Mouse (Mus musculus): ENCODE measurements at regions not wholly inside any gene's neighbourhood (a gene's known extent, or its start where the extent isn't known, plus 50 kb on each side); places are given as distances from the start of the nearest gene placed in this dataset.
A peak's percentile ranks its signal among the peaks of the same experiment; 100 is the strongest.

DNA sequence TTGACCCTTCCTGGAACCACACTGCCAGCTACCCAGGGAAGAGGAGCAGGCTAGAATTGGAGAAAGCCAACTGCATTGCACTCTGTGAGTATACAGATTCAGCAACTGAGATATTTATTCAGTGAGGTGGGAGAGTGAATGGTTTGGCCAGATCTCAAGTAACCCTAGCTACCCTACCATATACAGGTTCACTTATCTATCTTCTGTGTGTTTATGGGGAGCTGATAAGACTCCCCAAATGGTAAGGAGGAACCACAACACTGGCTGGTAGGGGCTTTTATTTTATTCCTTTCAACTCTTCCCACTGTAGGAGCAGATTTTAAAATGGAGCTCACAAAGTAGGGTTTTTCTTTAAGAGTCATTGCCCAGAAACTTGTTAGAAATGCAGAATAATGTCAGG is 62.9 kb downstream of the Arrdc3 start:
- H3K36me3 ChIP-seq, result no peaks in the 10 kb centered on the region

DNA sequence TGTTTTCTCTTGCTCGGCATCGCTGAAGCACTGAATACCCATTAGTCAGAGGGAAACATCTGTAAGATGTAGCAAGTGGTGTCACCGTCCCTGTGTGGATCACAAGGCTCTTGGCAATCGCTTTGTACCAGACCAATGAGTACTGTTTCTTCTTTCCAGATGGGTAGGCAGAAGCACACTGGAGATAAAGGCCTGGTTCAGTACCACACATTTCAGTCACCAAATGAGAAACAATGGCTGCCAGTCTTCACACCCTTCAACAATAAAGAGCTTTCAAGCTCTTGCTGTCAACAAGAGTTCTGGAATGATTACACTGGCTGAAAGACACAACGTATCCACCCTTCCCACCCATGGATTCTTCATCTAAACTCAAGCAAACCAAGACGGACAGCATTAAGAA is 64.5 kb downstream of the Arrdc3 start:
- Histone ChIP-seq H3K4me2 (no peak overlapping the region), H3K36me3 (no peaks in the 10 kb centered on the region), H3K9ac (no peak overlapping the region), H3K27me3 (no peaks in the 10 kb centered on the region), H3K4me1 (peaks cover 3% of the 10 kb centered on the region; the same call in 1 of the 2 replicates), H3K4me3 (no peak overlapping the region), H3K9me3 (no peaks in the 10 kb centered on the region), H3K27ac (no peak overlapping the region)
- 88% methylated on average over 6 of the region's 6 CpGs for WGBS
- ATAC-seq (ENCODE audit: insufficient number of reproducible peaks, low FRiP score, low TSS enrichment, low read depth), result no peak

More for the DNA sequence above, 62.9 kb downstream of the Arrdc3 start:
- Histone ChIP-seq H3K4me1 (no peaks in the 10 kb centered on the region), H3K27me3 (no peaks in the 10 kb centered on the region), H3K4me3 (no peak overlapping the region), H3K4me2 (no peak overlapping the region), H3K9ac (no peak overlapping the region), H3K27ac (no peak overlapping the region), H3K9me3 (no peaks in the 10 kb centered on the region)
- no peak for ATAC-seq (ENCODE audit: insufficient number of reproducible peaks, low FRiP score, low TSS enrichment, low read depth)

DNA sequence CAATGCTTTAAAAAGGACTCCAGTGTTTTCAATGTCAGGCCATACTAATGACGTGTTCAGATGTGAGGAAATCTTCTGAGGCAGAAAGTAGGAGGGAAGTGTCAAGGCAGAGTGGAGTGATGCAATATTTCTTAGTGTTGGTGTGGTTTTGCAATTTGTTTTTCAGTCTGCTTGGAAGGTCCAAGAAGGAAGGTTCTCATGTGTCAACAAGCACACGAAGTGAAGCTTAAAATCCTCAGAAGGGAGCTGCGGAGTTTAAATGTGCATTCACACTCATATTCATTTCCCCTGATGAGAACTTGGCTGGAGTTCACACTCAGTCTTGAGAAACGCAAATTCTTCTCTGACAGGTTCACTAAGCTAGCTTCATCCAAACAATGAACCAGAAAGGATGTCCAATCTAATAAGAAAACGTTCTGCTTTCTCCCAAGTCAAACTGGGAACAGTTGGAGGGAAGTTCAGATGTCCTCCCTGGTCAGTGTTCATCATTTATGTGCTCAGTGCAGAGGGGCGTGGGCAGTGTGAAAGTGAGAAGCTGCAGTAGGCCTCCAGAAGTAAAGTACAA is 66.0 kb downstream of the Arrdc3 start:
- ATAC-seq (ENCODE audit: insufficient number of reproducible peaks, low FRiP score, low TSS enrichment, low read depth), result no peak
- Histone ChIP-seq H3K36me3 (no peaks in the 10 kb centered on the region), H3K27ac (no peak overlapping the region), H3K27me3 (no peaks in the 10 kb centered on the region), H3K4me2 (no peak overlapping the region), H3K4me3 (no peak overlapping the region), H3K4me1 (peaks cover 3% of the 10 kb centered on the region; the same call in 1 of the 2 replicates), H3K9ac (no peak overlapping the region), H3K9me3 (no peaks in the 10 kb centered on the region)
- WGBS, result 50% methylated on average over 6 of the region's 6 CpGs

DNA sequence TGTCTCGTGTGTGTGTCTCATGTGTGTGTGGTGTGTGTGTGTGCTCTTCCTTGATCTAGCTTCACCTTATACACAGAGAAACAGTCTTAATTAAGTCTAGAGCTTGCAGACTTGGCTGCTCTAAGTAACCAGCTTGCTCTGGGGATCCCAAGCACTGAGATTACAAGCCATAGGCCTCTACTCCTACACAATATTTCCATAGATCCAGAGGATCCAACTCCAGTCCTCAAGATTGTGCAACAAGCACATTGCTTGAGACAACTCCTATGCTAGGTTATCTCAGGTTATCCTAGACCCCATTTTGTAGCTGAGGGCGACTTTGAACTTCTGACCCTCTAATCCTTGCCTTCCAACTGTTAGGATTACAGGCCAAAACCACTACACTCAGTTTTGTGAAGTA is 67.1 kb downstream of the Arrdc3 start:
- WGBS, result 84% methylated on average over 2 of the region's 2 CpGs
- H3K4me3 ChIP-seq, result no peak overlapping the region
- no peaks in the 10 kb centered on the region for H3K36me3 ChIP-seq
- ATAC-seq (ENCODE audit: insufficient number of reproducible peaks, low FRiP score, low TSS enrichment, low read depth), result no peak
- no peaks in the 10 kb centered on the region for H3K9me3 ChIP-seq
- H3K9ac ChIP-seq, result no peak overlapping the region
- H3K4me2 ChIP-seq, result no peak overlapping the region
- no peaks in the 10 kb centered on the region for H3K27me3 ChIP-seq
- H3K4me1 ChIP-seq, result peaks cover 3% of the 10 kb centered on the region; the same call in 1 of the 2 replicates
- no peak overlapping the region for H3K27ac ChIP-seq

DNA sequence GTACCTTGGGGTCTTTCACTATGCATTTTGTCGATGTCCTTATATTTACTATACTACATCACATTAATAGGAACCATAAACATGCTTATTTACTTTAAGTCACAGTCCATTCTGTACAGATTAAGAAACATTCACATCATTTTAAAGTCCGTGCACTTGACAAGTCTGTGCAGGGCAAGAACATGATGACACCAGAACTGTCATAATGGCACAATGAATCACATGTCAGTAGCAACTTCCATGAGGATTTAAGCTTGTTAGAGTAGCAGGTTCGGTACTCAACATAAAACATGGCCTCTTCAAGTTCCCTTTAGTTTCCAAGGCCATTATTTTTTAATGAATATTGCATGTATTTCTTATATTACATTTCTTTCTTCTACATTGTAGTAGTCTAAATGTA is 67.6 kb downstream of the Arrdc3 start:
- Histone ChIP-seq H3K4me1 (peaks cover 3% of the 10 kb centered on the region; the same call in 1 of the 2 replicates), H3K4me2 (no peak overlapping the region), H3K27me3 (no peaks in the 10 kb centered on the region), H3K9me3 (no peaks in the 10 kb centered on the region), H3K36me3 (no peaks in the 10 kb centered on the region), H3K9ac (no peak overlapping the region), H3K27ac (no peak overlapping the region), H3K4me3 (no peak overlapping the region)
- 79% methylated on average over 3 of the region's 3 CpGs for WGBS
- no peak for ATAC-seq (ENCODE audit: insufficient number of reproducible peaks, low FRiP score, low TSS enrichment, low read depth)

DNA sequence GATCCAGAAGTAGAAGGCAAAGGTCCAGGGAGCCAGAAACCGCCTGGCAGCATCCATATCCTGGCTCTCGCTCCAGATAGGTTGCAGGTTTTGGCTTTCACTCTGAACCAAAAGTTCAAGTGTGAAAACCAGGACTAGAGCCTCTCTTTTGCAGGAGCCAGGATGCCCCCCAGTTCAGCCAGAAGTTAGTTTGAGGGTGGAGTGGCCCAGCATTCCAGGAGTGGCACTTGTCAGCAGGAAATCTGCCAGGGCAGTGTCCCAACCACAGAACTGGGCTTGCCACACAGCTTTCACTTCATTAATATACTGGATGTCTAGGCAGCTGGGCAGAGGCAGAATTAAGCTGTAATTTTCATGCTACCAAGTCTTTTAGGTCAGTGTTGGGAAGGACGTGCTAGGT is 68.1 kb downstream of the Arrdc3 start:
- no peak overlapping the region for H3K4me3 ChIP-seq
- 68% methylated on average over 3 of the region's 3 CpGs for WGBS
- H3K36me3 ChIP-seq, result no peaks in the 10 kb centered on the region
- H3K9ac ChIP-seq, result no peak overlapping the region
- H3K4me2 ChIP-seq, result no peak overlapping the region
- no peaks in the 10 kb centered on the region for H3K9me3 ChIP-seq
- peaks cover 3% of the 10 kb centered on the region; the same call in 1 of the 2 replicates for H3K4me1 ChIP-seq
- H3K27ac ChIP-seq, result no peak overlapping the region
- ATAC-seq (ENCODE audit: insufficient number of reproducible peaks, low FRiP score, low TSS enrichment, low read depth), result no peak
- no peaks in the 10 kb centered on the region for H3K27me3 ChIP-seq

DNA sequence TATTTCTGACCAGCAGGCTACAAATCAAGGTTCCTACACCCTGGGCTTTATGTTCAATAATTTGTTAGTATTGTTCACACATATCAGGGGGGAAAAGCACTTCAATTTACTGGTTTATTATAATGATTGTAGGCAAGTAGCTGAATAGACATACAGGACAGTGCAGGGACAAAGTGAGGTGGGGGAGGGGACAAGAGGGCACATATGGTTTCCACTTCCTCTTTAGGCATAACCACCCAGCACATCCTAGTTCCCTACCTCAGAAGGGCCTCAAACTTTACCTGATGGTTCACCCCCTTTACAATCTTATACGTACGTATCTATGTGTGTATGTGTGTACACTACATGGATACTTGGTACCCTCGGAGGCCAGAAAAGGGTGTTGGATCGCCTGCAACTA is 69.7 kb downstream of the Arrdc3 start:
- H3K4me3 ChIP-seq, result no peak overlapping the region
- H3K36me3 ChIP-seq, result no peaks in the 10 kb centered on the region
- H3K27ac ChIP-seq, result no peak overlapping the region
- WGBS, result 81% methylated on average over 4 of the region's 4 CpGs
- H3K27me3 ChIP-seq, result no peaks in the 10 kb centered on the region
- no peak overlapping the region for H3K4me2 ChIP-seq
- ATAC-seq (ENCODE audit: insufficient number of reproducible peaks, low FRiP score, low TSS enrichment, low read depth), result no peak
- H3K9ac ChIP-seq, result no peak overlapping the region
- no peaks in the 10 kb centered on the region for H3K9me3 ChIP-seq
- peaks cover 3% of the 10 kb centered on the region; the same call in 1 of the 2 replicates for H3K4me1 ChIP-seq

DNA sequence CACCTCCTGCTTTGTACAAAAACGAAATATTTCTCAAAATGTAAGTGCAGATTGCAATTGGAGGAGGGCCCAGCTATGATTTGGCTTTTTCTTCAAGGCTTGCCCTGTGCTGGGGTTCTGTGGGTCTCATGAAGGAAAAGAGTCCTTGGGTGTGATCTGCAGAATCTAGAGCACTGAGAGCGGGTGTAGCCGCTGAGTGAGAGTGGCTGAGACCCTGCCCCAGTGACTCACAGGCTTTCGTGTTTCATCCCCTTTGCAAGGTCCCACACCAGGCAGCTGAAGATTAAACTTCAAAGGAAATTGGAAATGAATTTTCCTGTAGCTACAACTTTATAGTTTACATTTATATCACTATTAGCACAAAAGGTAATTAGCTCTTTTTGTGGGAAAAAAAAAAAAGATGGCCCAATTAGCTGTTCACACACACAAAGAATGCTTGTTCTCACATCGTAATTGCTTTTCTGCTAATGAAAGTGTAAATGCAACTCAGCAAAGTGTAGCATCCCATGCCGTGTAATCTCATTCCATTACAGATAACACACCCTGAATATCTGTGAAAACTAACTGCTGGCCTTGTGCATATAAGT is 71.0 kb downstream of the Arrdc3 start:
- no peaks in the 10 kb centered on the region for H3K9me3 ChIP-seq
- ATAC-seq (ENCODE audit: insufficient number of reproducible peaks, low FRiP score, low TSS enrichment, low read depth), result no peak
- no peaks in the 10 kb centered on the region for H3K36me3 ChIP-seq
- WGBS, result 37% methylated on average over 6 of the region's 6 CpGs
- peaks cover 3% of the 10 kb centered on the region; the same call in 1 of the 2 replicates for H3K4me1 ChIP-seq
- no peak overlapping the region for H3K9ac ChIP-seq
- H3K27me3 ChIP-seq, result no peaks in the 10 kb centered on the region
- no peak overlapping the region for H3K27ac ChIP-seq
- no peak overlapping the region for H3K4me2 ChIP-seq
- no peak overlapping the region for H3K4me3 ChIP-seq

DNA sequence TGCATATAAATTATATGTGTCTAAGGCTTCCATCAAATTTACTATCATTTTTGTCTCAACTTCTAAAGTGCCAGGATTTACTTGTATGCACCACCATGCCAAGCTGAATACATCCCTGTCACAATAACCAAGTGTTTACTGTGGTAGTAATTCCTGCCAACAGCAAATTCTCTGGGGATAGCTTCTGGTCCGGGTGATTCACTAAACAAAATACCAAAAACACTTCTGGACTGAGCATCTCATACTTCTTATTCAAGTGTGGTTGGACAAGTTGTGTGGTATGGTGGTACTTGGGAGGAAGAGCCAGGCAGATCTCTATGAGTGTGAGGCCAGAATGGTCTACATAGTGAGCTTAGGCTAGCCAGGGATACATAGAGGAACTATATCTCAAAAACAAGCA is 73.8 kb downstream of the Arrdc3 start:
- no peak overlapping the region for H3K9ac ChIP-seq
- 69% methylated on average over 1 of the region's 1 CpGs for WGBS
- H3K4me3 ChIP-seq, result no peak overlapping the region
- H3K4me2 ChIP-seq, result no peak overlapping the region
- no peaks in the 10 kb centered on the region for H3K36me3 ChIP-seq
- H3K27ac ChIP-seq, result no peak overlapping the region
- H3K9me3 ChIP-seq, result no peaks in the 10 kb centered on the region
- no peak for ATAC-seq (ENCODE audit: insufficient number of reproducible peaks, low FRiP score, low TSS enrichment, low read depth)
- H3K27me3 ChIP-seq, result no peaks in the 10 kb centered on the region
- H3K4me1 ChIP-seq, result no peaks in the 10 kb centered on the region

DNA sequence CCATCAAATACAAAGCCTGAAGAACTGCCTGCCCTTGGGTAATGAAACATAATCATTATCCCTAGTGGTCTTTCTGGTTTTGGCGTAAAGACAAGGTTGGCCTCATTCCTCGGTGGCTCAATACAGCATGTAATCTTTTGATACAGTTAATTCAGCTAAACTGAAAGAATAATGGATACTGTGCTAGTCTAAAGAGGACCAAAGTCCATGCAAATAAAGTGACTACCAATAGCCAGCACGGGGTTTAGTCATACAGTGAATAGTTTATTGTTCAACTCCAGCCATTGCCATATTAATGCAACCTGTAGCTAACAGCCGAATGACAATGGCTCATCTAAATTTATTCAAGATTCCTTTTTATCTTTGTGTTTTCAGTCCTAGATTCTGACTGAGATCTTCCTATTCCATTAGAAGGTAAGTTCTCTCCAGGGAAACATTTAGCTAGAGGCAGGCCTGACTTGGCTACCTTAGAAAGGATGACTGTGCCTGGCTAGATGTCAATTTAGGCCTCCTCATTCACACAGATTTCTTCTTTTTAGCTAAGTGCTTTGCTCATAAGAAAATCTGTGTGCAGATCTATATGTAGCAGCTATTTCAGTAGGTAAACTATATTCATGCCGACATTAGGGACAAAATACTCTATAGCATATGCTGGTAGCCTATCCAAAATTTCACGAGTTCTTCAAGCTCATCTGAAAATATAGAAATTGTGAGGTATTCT is 74.4 kb downstream of the Arrdc3 start:
- H3K4me2 ChIP-seq, result no peak overlapping the region
- H3K9ac ChIP-seq, result no peak overlapping the region
- no peaks in the 10 kb centered on the region for H3K9me3 ChIP-seq
- no peaks in the 10 kb centered on the region for H3K4me1 ChIP-seq
- H3K27ac ChIP-seq, result no peak overlapping the region
- no peaks in the 10 kb centered on the region for H3K27me3 ChIP-seq
- H3K36me3 ChIP-seq, result no peaks in the 10 kb centered on the region
- H3K4me3 ChIP-seq, result no peak overlapping the region
- no peak for ATAC-seq (ENCODE audit: insufficient number of reproducible peaks, low FRiP score, low TSS enrichment, low read depth)
- 82% methylated on average over 6 of the region's 6 CpGs for WGBS

DNA sequence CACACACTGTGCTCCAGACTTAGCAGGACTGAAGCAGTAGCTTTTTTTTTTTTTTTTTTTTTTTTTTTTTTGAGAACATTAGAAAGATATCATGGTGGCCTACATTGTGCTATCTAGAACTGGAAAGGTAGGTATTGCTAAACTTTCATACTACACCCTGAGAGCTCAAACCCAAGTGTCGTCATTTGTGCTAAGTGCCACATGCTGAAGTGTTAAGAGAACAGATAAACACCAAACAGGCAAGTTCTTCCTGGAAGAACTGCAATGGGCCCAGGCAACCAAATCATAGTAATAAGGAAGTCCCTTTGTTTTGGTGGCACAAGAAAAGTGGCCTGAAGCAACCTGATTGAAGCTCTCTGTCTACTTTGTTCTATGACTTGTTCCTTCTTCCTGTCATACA is 76.6 kb downstream of the Arrdc3 start:
- 79% methylated on average over 1 of the region's 1 CpGs for WGBS
- Histone ChIP-seq H3K27ac (no peak overlapping the region), H3K4me1 (peaks cover 8% of the 10 kb centered on the region), H3K36me3 (no peaks in the 10 kb centered on the region), H3K4me3 (no peak overlapping the region), H3K4me2 (no peak overlapping the region), H3K27me3 (no peaks in the 10 kb centered on the region), H3K9me3 (no peaks in the 10 kb centered on the region), H3K9ac (no peak overlapping the region)
- ATAC-seq (ENCODE audit: insufficient number of reproducible peaks, low FRiP score, low TSS enrichment, low read depth), result no peak

DNA sequence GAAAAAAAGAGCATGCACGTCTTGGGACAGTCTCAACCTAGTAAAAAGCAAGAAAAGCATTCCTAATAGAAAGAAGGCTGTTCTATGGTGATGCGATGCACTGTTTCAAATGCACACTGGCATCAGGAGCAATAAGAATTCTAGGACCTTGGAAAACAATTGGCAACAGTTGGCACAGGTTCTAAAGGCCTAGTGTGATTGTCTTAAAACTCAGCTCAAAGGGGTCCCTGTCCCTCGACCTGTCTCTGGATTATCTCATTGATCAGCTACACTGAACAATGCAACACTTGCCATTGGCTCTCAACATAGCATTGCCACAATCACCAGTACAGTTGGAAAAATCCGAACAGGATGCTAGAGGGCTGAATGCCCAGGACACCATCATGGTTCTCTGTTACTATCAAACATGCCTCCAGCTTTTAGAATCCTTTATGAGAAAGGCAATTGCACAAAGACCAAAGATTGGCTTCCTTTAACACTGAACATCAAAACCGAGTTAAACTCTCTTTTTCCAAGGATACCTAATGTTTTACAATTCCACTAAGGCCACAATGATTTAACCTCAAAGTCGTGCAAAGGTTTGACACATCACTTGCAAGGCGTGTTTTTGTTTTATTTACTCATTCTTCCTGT is 78.9 kb downstream of the Arrdc3 start:
- no peaks in the 10 kb centered on the region for H3K27me3 ChIP-seq
- peaks cover 8% of the 10 kb centered on the region for H3K4me1 ChIP-seq
- no peak overlapping the region for H3K9ac ChIP-seq
- H3K9me3 ChIP-seq, result no peaks in the 10 kb centered on the region
- H3K4me3 ChIP-seq, result no peak overlapping the region
- 52% methylated on average over 7 of the region's 7 CpGs for WGBS
- peak overlapping the region; percentile 79; the same call in 1 of the 2 replicates for H3K4me2 ChIP-seq
- ATAC-seq (ENCODE audit: insufficient number of reproducible peaks, low FRiP score, low TSS enrichment, low read depth), result no peak
- no peaks in the 10 kb centered on the region for H3K36me3 ChIP-seq
- no peak overlapping the region for H3K27ac ChIP-seq
